ENCODE assay signal across 9 mouse cellular contexts in the genomic region with DNA sequence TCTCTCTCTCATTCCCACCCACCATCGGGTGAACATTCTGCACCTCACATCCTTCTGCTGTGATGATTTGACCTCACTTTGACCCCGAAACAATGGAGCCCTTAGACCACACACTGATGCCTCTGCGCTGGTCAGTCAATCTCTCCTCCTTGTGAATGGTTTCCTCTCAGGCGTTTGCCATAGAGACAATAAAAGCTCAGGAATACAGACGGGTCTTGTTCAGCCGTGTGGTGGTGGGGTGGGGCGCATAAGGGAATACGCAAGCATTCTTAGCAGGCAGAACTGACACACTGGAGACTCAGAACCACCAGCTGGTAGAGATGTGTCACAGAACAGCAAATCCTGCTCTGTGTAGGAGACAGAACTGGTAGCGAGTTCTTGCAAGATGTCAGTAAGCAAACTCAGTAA.
DNase-seq lines count a peak whose midpoint lies in the region; ATAC-seq and TF ChIP-seq lines count a peak whose summit lies in the region.
"Had no signal": no experiment of that assay in that cellular context is flagged by ENCODE, and none has a peak within 500 bp of the region (broad histone marks: within the 10 kb centered on the region; RNA-seq: fewer than 3 reads in every experiment).

No protein-coding gene starts in this region.

- intact Hi-C loops in heart, adult 2 months (cut with DNase I) = no loop called here

- peak; percentile 68; the same call in 1 of the 2 replicates for ATAC-seq in hindbrain, embryonic 14.5 days (ENCODE audit: low FRiP score)
- ATAC-seq in limb, embryonic 13.5 days (ENCODE audit: low FRiP score, low read depth) = no peak

- no peak overlapping the region for H3K9ac ChIP-seq in hindbrain, embryonic 14.5 days
- H3K9ac ChIP-seq in limb, embryonic 13.5 days = no peak overlapping the region
- no peak overlapping the region for H3K9ac ChIP-seq in heart, adult 2 months (ENCODE audit: low read depth, low read length)

- TF ChIP-seq POLR2A in heart, adult 2 months (IDR thresholded peaks at IDR 0.05; ENCODE audit: insufficient read depth, low read depth, low read length) = no peak

- H3K4me1 ChIP-seq in hindbrain, embryonic 14.5 days (replicated peaks; ENCODE audit: control insufficient read depth, insufficient read depth, low read length) = peaks cover 29% of the 10 kb centered on the region
- H3K4me1 ChIP-seq in limb, embryonic 13.5 days = peaks cover 42% of the 10 kb centered on the region
- H3K4me1 ChIP-seq in heart, adult 2 months (ENCODE audit: control insufficient read depth, insufficient read depth, low read length) = no peaks in the 10 kb centered on the region

- H3K36me3 ChIP-seq in hindbrain, embryonic 14.5 days (replicated peaks; ENCODE audit: control insufficient read depth, insufficient read depth) = 0 out of 2 replicates have a peak, but pooled peaks cover 2% of the 10 kb centered on the region
- 0 out of 2 replicates have a peak, but pooled peaks cover under 1% of the 10 kb centered on the region for H3K36me3 ChIP-seq in limb, embryonic 13.5 days
- H3K36me3 ChIP-seq in heart, adult 2 months (ENCODE audit: control insufficient read depth, insufficient read depth, low read length) = no peaks in the 10 kb centered on the region; the same call in 1 of the 2 replicates

- 8% methylated on average over 9 of the region's 9 CpGs for whole genome bisulfite sequencing in hindbrain, embryonic 14.5 days
- 46% methylated on average over 9 of the region's 9 CpGs for WGBS in limb, embryonic 13.5 days
- whole genome bisulfite sequencing in heart, adult 2 months = 65% methylated on average over 9 of the region's 9 CpGs

- no peak for TF ChIP-seq CTCF in heart, adult 2 months (IDR thresholded peaks at IDR 0.05)

- TF ChIP-seq EP300 in heart, adult 2 months (IDR thresholded peaks at IDR 0.05; ENCODE audit: insufficient read depth, low read depth, low read length) = no peak

- peak; percentile 56 for DNase-seq in layer of hippocampus, adult 11-12 months (ENCODE audit: low spot score)
- DNase-seq in layer of hippocampus, postnatal 25 days (ENCODE audit: extremely low spot score in 1 of 2, low spot score in 1 of 2) = no peak
- no peak for DNase-seq in hindbrain, embryonic 14.5 days (ENCODE audit: low spot score)
- peak; percentile 35 to 42 for DNase-seq in right cerebral cortex, postnatal 36 days (ENCODE audit: low spot score in 2 of 2)
- no peak for DNase-seq in cerebellum, adult 18-20 months
- no peak for DNase-seq in heart, adult 2 months
- no peak for DNase-seq in spleen, postnatal 4 days (ENCODE audit: low spot score in 2 of 2)
- DNase-seq: adrenal gland, postnatal 10 days had no signal

- no peak overlapping the region for H3K4me2 ChIP-seq in hindbrain, embryonic 14.5 days (replicated peaks)
- H3K4me2 ChIP-seq in limb, embryonic 13.5 days (replicated peaks) = no peak overlapping the region

- H3K27me3 ChIP-seq in hindbrain, embryonic 14.5 days (ENCODE audit: control insufficient read depth, insufficient read depth, low read length) = no peaks in the 10 kb centered on the region
- H3K27me3 ChIP-seq in limb, embryonic 13.5 days = peaks cover 8% of the 10 kb centered on the region
- no peaks in the 10 kb centered on the region for H3K27me3 ChIP-seq in heart, adult 2 months (ENCODE audit: control insufficient read depth, insufficient read depth, low read length)

- H3K79me2 ChIP-seq in heart, adult 2 months (replicated peaks; ENCODE audit: control insufficient read depth, insufficient read depth, low read length) = no peaks in the 10 kb centered on the region

- H3K4me3 ChIP-seq in hindbrain, embryonic 14.5 days (replicated peaks; ENCODE audit: low read length) = no peak overlapping the region
- H3K4me3 ChIP-seq in limb, embryonic 13.5 days = no peak overlapping the region
- no peak overlapping the region for H3K4me3 ChIP-seq in heart, adult 2 months

- H3K9me3 ChIP-seq in hindbrain, embryonic 14.5 days (ENCODE audit: control insufficient read depth, low read length) = no peaks in the 10 kb centered on the region
- no peaks in the 10 kb centered on the region for H3K9me3 ChIP-seq in limb, embryonic 13.5 days

- no peak overlapping the region for H3K27ac ChIP-seq in hindbrain, embryonic 14.5 days
- 0 out of 2 replicates have a peak overlapping the region, but pooled peaks have one; percentile 10 for H3K27ac ChIP-seq in limb, embryonic 13.5 days
- H3K27ac ChIP-seq in heart, adult 2 months = no peak overlapping the region

Comparison
In these comparisons a context has a peak if more than half of its experiments do, and no peak if none do; other contexts are left out.
1. DNase-seq: peak in layer of hippocampus, adult 11-12 months (single experiment) and right cerebral cortex, postnatal 36 days (2 of 2); none in layer of hippocampus, postnatal 25 days (0 of 2), hindbrain, embryonic 14.5 days (single experiment), cerebellum, adult 18-20 months (0 of 2), heart, adult 2 months (0 of 2) and spleen, postnatal 4 days (0 of 2).